Mouse (Mus musculus) CH12.LX (cell line): ENCODE results near the gene Plpp1. TPM values are rescaled to one million over a fixed set of nuclear protein-coding genes. Genes with fewer than 3 reads are reported as not detected.

ENCODE experiments used
- DNase-seq: peaks from one replicate; pipeline ENCODE4 v3.0.0-alpha.2; 2013; ENCODE audit errors: extremely low read depth
- H3K27ac ChIP-seq: 2 replicates; pipeline ENCODE4 v1.5.1; 2012; ENCODE audit warnings: low read depth, mild to moderate bottlenecking, control low read depth, moderate library complexity; ENCODE audit not compliant: insufficient read depth
- H3K27me3 ChIP-seq: replicated peaks from 2 replicates; pipeline ENCODE3; 2012; ENCODE audit warnings: inconsistent platforms
- H3K36me3 ChIP-seq, 2 experiments: replicated peaks in 1 of 2; 2 replicates each; pipeline versions ENCODE3 to v1.6.1; 2012; ENCODE audit warnings: inconsistent platforms in 1 of 2, low read length in 1 of 2, mild to moderate bottlenecking in 1 of 2, mixed read lengths in 1 of 2, moderate library complexity in 1 of 2; ENCODE audit not compliant: control insufficient read depth in 1 of 2, insufficient read depth in 1 of 2
- H3K4me1 ChIP-seq, 2 experiments: 2 replicates each; pipeline ENCODE4 v1.6.1; 2012; ENCODE audit warnings: inconsistent platforms in 1 of 2, moderate library complexity in 1 of 2; ENCODE audit not compliant: insufficient read depth in 2 of 2, control insufficient read depth in 1 of 2
- H3K4me2 ChIP-seq: 2 replicates; pipeline ENCODE4 v1.6.1; 2012; ENCODE audit warnings: low read depth, mild to moderate bottlenecking, control low read depth; ENCODE audit not compliant: poor library complexity, insufficient read depth, severe bottlenecking
- H3K4me3 ChIP-seq, 3 experiments: fragments of 150-350 bp in 1 of 3; sonication (generic) in 1 of 3; replicated peaks in 1 of 3; 2 replicates each; pipeline versions ENCODE3 to v1.5.1; 2011 to 2012; ENCODE audit warnings: low read depth in 2 of 3, low read length in 2 of 3, mild to moderate bottlenecking in 2 of 3, moderate library complexity in 2 of 3, control low read depth in 1 of 3, improper control_type of control experiment in 1 of 3, inconsistent platforms in 1 of 3, mixed read lengths in 1 of 3; ENCODE audit not compliant: poor library complexity in 1 of 3
- H3K79me2 ChIP-seq: replicated peaks from 2 replicates; pipeline ENCODE4 v1.6.1; 2012; ENCODE audit warnings: mild to moderate bottlenecking, moderate library complexity; ENCODE audit not compliant: control insufficient read depth, poor library complexity, insufficient read depth, severe bottlenecking; ENCODE audit errors: extremely low read depth
- H3K9ac ChIP-seq: 2 replicates; pipeline ENCODE4 v1.6.1; 2012; ENCODE audit warnings: low read depth, mild to moderate bottlenecking, control low read depth, moderate library complexity; ENCODE audit not compliant: insufficient read depth
- H3K9me3 ChIP-seq: replicated peaks from 2 replicates; pipeline ENCODE3; 2012; ENCODE audit warnings: low read length, inconsistent platforms, mixed read lengths
- CTCF ChIP-seq, 2 experiments: IDR thresholded peaks in 1 of 2; conservative IDR thresholded peaks in 1 of 2; 2 replicates each; pipeline ENCODE4 v1.5.1; 2011 to 2012; ENCODE audit warnings: low read depth in 2 of 2, low read length in 2 of 2, improper control_type of control experiment in 1 of 2, inconsistent platforms in 1 of 2, mild to moderate bottlenecking in 1 of 2, moderate library complexity in 1 of 2
- ELF1 ChIP-seq: IDR thresholded peaks from 2 replicates; pipeline ENCODE4 v1.6.1; 2014; ENCODE audit warnings: low read depth, mild to moderate bottlenecking, inconsistent platforms, low read length, improper control_type of control experiment
- EP300 ChIP-seq: IDR thresholded peaks from 2 replicates; pipeline ENCODE4 v1.6.1; 2011; ENCODE audit warnings: low read length, improper control_type of control experiment
- HCFC1 ChIP-seq: IDR thresholded peaks from 2 replicates; pipeline ENCODE4 v1.6.1; 2012; ENCODE audit warnings: low read depth, mild to moderate bottlenecking, inconsistent platforms, low read length, improper control_type of control experiment
- IRF4 ChIP-seq: IDR thresholded peaks from 2 replicates; pipeline ENCODE4 v1.6.1; 2014; ENCODE audit warnings: low read depth, mild to moderate bottlenecking, inconsistent platforms, low read length, improper control_type of control experiment
- MAFK ChIP-seq: IDR thresholded peaks from 2 replicates; pipeline ENCODE4 v1.6.1; 2011; ENCODE audit warnings: low read length, improper control_type of control experiment; ENCODE audit not compliant: insufficient replicate concordance
- MEF2A ChIP-seq: IDR thresholded peaks from 2 replicates; pipeline ENCODE4 v1.6.1; 2014; ENCODE audit warnings: low read depth, mild to moderate bottlenecking, inconsistent platforms, low read length, improper control_type of control experiment, borderline replicate concordance
- POLR2A ChIP-seq: IDR thresholded peaks from 2 replicates; pipeline ENCODE4 v1.6.1; 2011; ENCODE audit warnings: low read depth, mild to moderate bottlenecking, improper control_type of control experiment, low read length
- SMC3 ChIP-seq: IDR thresholded peaks from 2 replicates; pipeline ENCODE4 v1.6.1; 2011; ENCODE audit warnings: low read depth, low read length, improper control_type of control experiment
- TBP ChIP-seq: conservative IDR thresholded peaks from 2 replicates; pipeline ENCODE4 v1.6.1; 2011; ENCODE audit warnings: low read depth, low read length, improper control_type of control experiment
- TCF12 ChIP-seq: IDR thresholded peaks from 2 replicates; pipeline ENCODE4 v1.6.1; 2014; ENCODE audit warnings: low read depth, mild to moderate bottlenecking, inconsistent platforms, low read length, improper control_type of control experiment
- USF2 ChIP-seq: conservative IDR thresholded peaks from 2 replicates; pipeline ENCODE4 v1.6.1; 2011; ENCODE audit warnings: low read depth, low read length, improper control_type of control experiment
- ZC3H11A ChIP-seq: IDR thresholded peaks from 2 replicates; pipeline ENCODE4 v1.6.1; 2012; ENCODE audit warnings: low read depth, mild to moderate bottlenecking, inconsistent platforms, low read length, improper control_type of control experiment
- dilution Hi-C: fragments of 300-500 bp; cut with MboI; formaldehyde crosslinking; loops from 2 replicates; pipeline ENCODE4 v1.14.3; 2020; ENCODE audit warnings: low sequenced_read_pairs; ENCODE audit not compliant: extremely low pct_unique_long_range_greater_than_20kb, extremely low pct_ligation_motif_present
- in situ Hi-C: fragments of 300-500 bp; cut with MboI; formaldehyde crosslinking; loops from 3 replicates; pipeline ENCODE4 v1.14.3; 2019; ENCODE audit warnings: low sequenced_read_pairs, low pct_ligation_motif_present, low pct_unique_long_range_greater_than_20kb, mixed read lengths
- polyA plus RNA-seq: library from polyadenylated mRNA; unstranded; fragments of >175 nt; gene quantifications from 2 replicates; pipeline ENCODE4 v1.2.1, GENCODE M21; 2012; ENCODE audit warnings: low read depth; ENCODE audit not compliant: insufficient read length
- total RNA-seq, 2 experiments: library from RNA; depleted of rRNA; stranded (reverse); fragments of 300-350 nt in 1 of 2; fragments of >200 nt in 1 of 2; gene quantifications; 2 replicates each; pipeline ENCODE4 v1.2.3; 2012 to 2014

Gene Plpp1
- total and polyA plus RNA-seq, 3 experiments = 50.2 to 90.9 (median 67.6) TPM

DNA sequence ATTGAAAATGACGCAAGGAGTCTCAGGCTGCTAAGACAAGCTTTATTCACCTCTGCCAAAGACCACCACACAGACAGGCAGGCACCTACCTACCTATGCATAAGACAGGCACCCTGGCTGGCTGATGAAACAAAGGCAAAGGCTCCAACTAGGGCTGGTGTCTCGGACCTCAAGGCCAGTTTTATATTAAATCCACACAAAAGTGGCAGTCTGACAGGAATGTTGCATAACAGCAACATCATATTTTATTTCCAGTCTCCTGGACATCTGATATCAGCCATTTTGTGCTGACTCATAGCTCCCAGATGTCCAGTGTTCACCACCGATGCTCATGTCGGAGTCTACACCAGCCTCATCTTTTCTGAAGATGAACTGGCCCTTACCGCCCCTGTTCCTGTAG lies 22.2 kb upstream of the Plpp1 start:
- Histone ChIP-seq H3K36me3 (no peaks in the 10 kb centered on the region), H3K9ac (no peak overlapping the region), H3K4me1 (peaks cover 0 to 2% of the 10 kb centered on the region in 2 experiments; a peak in 1 of 4 replicates), H3K27me3 (no peaks in the 10 kb centered on the region), H3K4me2 (no peak overlapping the region), H3K9me3 (no peaks in the 10 kb centered on the region), H3K4me3 (no peak overlapping the region), H3K27ac (no peak overlapping the region), H3K79me2 (no peaks in the 10 kb centered on the region)
- TF ChIP-seq HCFC1 = no peak
- no peak for TF ChIP-seq TCF12
- DNase-seq = no peak
- dilution Hi-C loops = no loop called here
- in situ Hi-C loops = no loop called here

DNA sequence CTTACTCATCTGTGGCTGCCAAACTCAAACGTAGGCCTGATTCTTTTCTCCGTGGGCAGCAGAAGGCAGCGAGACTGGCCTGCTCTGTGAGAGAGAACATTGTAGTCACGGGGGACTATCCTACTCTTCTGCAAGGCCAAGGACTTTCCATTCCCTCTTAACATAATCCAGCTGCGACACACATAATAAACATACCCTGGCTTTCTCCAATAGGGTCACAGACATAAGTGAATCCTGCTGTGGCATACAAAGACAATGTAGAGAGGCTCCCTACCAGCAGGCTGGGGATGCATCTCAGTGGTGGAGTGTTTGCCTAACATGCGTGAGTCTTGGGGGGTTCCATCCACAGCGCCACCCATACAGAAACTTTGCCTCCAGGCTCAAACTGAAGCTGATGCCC lies 15.3 kb upstream of the Plpp1 start:
- no peak overlapping the region; the same call in 1 of the 2 replicates for H3K4me2 ChIP-seq
- no peak overlapping the region for H3K4me3 ChIP-seq
- dilution Hi-C loops (no loop called here), in situ Hi-C loops (no loop called here)
- H3K9ac ChIP-seq = no peak overlapping the region
- no peak for TF ChIP-seq ZC3H11A
- no peak for TF ChIP-seq ELF1
- TF ChIP-seq USF2 = no peak
- no peak for TF ChIP-seq IRF4
- no peak for TF ChIP-seq SMC3
- no peak for TF ChIP-seq CTCF (conservative IDR thresholded peaks at IDR 0.05 in 1 of 2, IDR thresholded peaks at IDR 0.05 in 1 of 2; ENCODE audit: low read depth in 2 of 2, low read length in 2 of 2)
- TF ChIP-seq TBP = no peak
- TF ChIP-seq POLR2A = no peak
- H3K79me2 ChIP-seq = no peaks in the 10 kb centered on the region
- DNase-seq = no peak
- peaks cover 21 to 40% of the 10 kb centered on the region in 2 experiments for H3K4me1 ChIP-seq
- no peak overlapping the region for H3K27ac ChIP-seq
- no peaks in the 10 kb centered on the region for H3K36me3 ChIP-seq
- H3K9me3 ChIP-seq = no peaks in the 10 kb centered on the region
- no peaks in the 10 kb centered on the region for H3K27me3 ChIP-seq

DNA sequence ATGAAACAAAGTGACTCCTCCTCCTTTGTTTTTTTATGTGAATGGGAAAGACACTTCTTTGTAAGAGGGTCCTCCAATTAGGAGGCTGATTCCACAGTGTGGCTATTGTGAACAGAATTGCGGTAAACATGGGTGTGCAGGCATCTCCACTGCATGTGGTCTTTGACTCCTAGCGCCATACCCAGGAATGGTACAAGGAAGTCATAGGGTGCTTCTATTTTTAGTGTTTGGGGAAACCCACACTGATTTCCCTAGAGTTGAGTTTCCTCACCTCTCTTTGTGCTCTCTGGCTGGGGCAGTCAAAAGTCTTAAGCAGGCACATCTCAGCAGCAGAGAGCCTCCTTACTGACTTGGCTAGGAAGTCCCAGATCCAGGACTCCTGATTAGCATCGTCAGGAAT lies 14.4 kb upstream of the Plpp1 start:
- H3K4me3 ChIP-seq = no peak overlapping the region
- no peaks in the 10 kb centered on the region for H3K36me3 ChIP-seq
- no peak overlapping the region for H3K4me2 ChIP-seq
- TF ChIP-seq IRF4 (0 out of 2 replicates have a peak, but pooled peaks have one; percentile 12), MAFK (no peak), EP300 (peak; percentile 46; the same call in 1 of the 2 replicates), MEF2A (peak; percentile 94)
- TF ChIP-seq, all 38 proteins: peak for 3
- in situ Hi-C loops = no loop called here
- dilution Hi-C loops = no loop called here
- no peaks in the 10 kb centered on the region for H3K27me3 ChIP-seq
- no peak overlapping the region for H3K27ac ChIP-seq
- H3K79me2 ChIP-seq = no peaks in the 10 kb centered on the region
- H3K9me3 ChIP-seq = no peaks in the 10 kb centered on the region
- peaks cover 21 to 45% of the 10 kb centered on the region in 2 experiments for H3K4me1 ChIP-seq
- DNase-seq = no peak
- H3K9ac ChIP-seq = no peak overlapping the region
